Mouse (Mus musculus) left cerebral cortex, postnatal 10 days (tissue): Measurements from ENCODE around the gene Mrpl50. TPM values are rescaled to one million over a fixed set of nuclear protein-coding genes. Genes with fewer than 3 reads are reported as not detected.
"Not testable (repeated sequence)": the region's sequence is repeated elsewhere in the genome, so short reads cannot be mapped to it uniquely, and the experiment has no call there.

Experiments used
- DNase-seq, 2 experiments: peaks; one replicate each; pipeline ENCODE4 v3.0.0; 2021 to 2022; ENCODE audit warnings: low spot score in 2 of 2, mixed read lengths in 1 of 2; ENCODE audit errors: extremely low spot score in 1 of 2
- intact Hi-C: fragments of 180-260 bp; cut with DNase I; formaldehyde crosslinking; loops from one replicate; pipeline ENCODE4 v1.15.1; 2025
- total RNA-seq, 2 experiments: library from RNA; stranded (reverse); gene quantifications; 2 replicates each; pipeline ENCODE4 v1.2.3; 2021

Mrpl50 gene
- total RNA-seq, 2 experiments from 2014 or later = 33.3 to 34.1 TPM

DNA sequence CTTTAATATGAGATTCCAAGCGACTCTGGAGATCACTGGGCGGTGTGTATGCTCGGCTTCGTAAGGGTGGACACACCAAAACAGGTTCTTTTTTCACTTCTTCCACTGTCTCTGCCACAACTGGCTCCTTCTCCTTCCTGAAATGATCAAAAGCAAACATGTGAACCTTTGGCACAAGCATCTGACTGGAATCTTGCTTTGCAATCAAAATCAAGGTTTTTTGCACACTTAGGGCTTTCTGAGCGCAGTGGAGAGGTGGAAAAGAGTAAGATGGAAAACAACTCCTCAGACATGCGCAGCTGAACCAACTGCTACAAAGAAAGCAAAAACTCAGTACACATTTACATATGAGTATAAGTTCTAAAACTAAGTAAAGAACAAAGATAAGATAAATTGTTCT, 6.5 kb downstream of the Mrpl50 start:
- intact Hi-C loops = no loop called here

DNA sequence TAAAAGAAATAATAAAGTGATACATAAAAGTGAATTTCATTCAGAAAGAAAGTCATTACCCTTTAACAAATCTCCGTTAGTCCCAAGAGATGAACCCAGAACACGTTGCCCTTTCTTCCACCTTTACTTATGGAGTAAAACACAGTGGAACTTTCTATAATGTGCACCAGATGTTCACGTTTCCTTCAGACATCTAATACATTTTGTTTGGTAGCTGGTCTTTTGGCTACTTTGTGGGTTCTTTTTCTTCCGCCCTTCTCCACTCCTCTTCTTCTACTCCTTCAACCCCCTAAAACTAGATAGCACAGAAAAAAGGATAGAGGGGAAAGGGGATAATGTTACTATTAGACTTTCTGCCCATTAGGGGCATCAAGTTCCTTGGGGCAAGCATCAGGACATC, 8.3 kb downstream of the Mrpl50 start:
- intact Hi-C loops = no loop called here
- DNase-seq = no peak

More for the DNA sequence above, 6.5 kb downstream of the Mrpl50 start:
- DNase-seq = no peak

DNA sequence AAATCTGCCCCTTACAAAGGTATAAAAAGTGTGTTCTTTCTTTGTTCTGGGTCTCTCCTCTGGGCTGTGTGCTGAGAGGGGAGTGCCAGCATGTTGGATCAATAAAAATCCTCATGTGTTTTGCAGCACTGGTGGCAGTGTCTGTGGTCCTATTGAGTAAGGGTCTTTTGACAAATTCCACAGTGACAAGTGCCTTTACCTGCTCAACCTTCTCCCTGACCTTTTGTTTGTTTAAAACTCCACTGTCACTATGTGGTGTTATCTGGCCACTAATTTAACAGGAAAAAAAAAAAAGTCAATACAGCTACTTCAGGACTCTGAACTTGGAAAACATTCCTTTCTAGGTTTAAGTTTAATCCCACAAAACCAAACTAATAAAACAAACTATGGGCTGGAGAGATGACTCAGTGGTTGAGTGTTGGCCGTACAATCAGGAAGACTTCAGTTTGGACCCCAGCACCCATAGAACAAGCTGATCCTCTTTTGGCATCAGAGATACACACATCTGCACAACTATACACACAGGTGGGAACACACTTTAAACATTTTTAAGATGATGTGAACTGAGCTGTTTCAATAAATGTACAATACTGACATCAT, 10.6 kb downstream of the Mrpl50 start:
- DNase-seq, intact Hi-C loops: not testable (repeated sequence)

DNA sequence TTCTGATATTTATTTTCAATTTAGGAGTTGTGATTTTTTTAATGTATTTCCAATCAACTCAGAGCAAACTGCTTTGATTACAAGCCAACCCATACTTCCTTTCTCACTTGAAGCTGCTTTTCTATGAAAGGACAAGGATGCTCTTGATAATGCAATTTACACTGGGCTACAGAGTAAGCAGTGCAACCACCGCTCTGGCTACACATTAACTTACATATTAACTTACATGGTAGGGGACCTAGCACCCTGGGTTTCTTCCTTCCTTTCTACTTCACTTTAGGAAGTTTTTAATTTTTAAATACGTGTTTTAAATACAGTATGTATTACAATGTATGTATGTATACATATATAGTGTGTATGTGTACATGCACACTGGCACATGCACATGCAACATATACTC, 11.7 kb downstream of the Mrpl50 start:
- intact Hi-C loops = no loop called here
- DNase-seq = no peak

DNA sequence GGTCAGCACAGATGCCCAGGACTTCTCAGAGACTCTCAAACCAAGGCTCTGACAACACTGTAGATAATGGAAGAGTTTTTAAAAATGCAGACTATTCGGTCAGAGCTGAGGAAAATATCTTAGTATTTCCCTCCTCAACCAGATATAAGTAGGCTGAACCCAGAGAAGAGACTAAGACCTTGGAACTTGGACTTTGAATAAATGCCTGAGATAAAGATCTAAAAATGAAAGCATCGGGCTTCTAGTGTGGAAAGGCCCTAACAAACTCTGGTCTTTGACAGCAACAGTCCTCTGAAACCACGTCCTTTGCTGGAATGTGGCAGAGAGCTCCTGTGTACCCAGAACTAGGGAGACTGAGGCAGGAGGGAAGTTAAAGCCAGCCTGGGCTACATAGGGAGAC, 14.5 kb downstream of the Mrpl50 start, which contains the start of gene Baat:
Gene Baat, minus strand, starts transcription at position 172 of the 400 bp plus-strand sequence.
- no peak for DNase-seq
- intact Hi-C loops = no loop called here

DNA sequence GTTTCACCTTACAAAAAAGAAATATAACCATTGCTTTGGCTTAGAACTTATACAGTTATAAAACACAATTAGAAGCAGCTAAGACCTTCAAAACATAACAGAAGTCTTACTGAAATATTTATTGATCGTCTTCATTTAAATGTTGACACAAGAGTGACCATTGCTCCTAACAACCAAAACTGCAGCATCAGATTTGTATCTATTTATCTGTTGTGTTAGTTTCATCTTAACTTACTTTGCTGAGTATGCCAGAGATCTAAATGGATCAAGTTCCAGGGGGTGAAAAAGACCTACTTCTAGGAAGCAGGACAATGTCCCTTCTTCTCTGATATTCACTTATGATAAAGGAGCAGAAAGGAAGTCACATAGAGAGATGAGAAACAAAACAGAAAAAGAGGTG, 17.3 kb downstream of the Mrpl50 start:
- intact Hi-C loops = no loop called here
- no peak for DNase-seq

DNA sequence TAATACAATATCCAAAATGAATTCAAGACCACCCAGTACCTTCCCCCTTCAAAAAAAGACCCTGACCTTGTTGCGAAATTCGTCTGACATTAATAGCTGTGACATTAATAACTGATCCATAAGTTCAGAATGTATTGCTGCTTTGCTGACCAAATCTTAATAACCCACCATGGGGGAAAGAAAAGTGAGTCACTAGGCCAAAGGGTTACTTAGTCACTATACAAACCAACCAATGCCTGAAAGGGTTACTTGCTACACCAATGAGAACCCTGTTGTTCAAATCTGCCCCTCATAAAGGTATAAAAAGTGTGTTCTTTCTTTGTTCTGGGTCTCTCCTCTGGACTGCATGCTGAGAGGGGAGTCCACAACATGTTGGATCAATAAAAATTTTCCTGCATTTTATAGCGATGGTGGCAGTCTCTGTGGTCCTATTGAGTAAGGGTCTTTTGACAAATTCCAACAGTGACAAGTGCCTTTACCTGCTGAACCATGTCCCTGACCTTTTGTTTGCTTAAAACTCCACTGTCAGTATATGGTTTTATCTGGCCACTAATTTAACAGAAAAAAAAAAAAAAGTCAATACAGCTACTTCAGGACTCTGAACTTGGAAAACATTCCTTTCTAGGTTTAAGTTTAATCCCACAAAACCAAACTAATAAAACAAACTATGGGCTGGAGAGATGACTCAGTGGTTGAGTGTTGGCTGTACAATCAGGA, 34.8 kb downstream of the Mrpl50 start:
- intact Hi-C loops, DNase-seq: not testable (repeated sequence)

DNA sequence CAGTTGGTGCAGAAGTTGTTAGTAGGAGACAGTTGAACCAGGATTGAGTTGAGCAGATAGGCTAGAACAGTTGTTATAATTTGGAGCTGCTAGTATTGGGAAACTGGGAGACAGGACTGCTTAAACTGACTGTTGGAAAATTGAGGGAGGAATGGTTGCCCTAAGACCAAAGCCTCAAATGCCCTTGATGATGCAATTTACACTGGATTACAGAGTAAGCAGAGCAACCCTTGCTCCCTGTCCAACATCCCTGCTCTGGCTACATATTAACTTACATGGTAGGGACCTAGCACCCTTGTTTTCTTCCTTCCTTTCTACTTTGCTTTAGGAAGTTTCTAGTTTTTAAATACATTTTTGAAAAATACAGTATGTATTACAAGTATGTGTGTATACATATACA, 35.5 kb downstream of the Mrpl50 start:
- intact Hi-C loops = no loop called here
- DNase-seq = no peak

DNA sequence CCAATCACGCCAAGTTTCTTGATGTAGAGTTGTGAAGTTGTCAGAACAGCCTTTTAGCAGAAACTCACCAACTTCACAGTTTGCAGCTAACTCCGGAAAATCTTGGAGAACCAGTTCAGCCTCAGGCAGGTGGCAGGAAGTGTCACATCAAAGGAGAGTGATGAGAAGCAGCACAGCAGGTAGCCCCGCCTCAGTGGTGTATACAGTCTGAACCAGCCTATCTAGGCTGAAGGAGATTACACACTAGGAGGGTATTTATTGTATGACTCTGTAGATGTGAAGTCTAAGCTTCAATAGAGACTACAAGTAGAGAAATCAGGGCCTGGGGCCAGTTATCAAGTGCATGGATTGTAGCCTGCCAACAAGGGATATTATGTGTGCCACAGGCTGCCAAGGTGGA, 40.0 kb downstream of the Mrpl50 start:
- intact Hi-C loops = no loop called here

DNA sequence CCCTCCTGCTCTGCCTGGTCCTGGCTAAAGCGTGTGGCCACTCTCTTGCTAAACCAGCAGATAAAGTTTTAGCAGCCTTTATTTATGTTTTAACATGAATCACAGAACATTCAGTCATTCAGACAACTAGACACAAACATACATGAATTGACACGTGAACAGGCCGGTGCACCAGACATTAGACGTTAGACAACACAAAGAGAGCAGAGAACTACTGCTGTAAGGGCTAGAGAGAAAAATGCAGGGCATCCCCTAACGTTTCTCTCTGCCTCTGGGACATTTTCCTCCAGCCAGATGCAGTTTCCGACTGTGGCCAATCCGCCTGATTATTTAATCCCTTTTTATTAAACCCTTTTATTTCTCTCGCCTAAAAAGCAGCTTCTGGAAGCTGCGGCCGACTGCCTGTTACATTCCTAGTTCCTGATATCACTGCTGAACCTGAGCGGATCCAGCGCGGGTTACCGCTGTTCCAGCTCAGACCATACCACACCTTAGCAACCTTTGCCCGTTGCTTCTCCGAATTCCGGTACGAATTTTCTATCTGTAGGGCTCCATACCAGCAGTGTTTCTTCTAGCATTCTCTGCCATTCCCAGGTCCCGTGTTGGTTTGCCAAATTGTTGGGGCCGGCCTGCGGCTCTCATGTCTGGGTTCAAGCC, 40.7 kb downstream of the Mrpl50 start:
- DNase-seq = no peak
- intact Hi-C loops = no loop called here

More for the DNA sequence above, 40.0 kb downstream of the Mrpl50 start:
- peak in 1 of 2 experiments; percentile 52 for DNase-seq

DNA sequence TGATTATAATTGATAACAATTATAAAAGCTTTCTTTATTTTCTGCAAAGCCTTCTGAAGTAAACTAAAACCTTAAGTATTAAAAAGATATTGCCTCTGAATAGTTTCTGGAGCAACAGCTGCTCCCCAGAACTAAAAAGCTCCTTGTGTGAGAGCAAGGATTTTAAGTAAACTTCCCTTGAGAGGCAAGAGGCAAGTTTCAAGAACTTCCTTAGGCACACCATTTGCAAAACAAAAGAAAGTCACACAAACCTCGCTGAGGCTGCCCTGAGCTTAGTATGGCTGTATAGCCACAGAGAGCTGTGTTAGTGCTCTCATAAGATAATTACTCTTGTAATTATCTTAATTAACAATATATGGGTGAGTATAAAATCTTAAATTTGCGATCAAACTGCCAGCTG, 41.9 kb downstream of the Mrpl50 start:
- DNase-seq, intact Hi-C loops: not testable (repeated sequence)

DNA sequence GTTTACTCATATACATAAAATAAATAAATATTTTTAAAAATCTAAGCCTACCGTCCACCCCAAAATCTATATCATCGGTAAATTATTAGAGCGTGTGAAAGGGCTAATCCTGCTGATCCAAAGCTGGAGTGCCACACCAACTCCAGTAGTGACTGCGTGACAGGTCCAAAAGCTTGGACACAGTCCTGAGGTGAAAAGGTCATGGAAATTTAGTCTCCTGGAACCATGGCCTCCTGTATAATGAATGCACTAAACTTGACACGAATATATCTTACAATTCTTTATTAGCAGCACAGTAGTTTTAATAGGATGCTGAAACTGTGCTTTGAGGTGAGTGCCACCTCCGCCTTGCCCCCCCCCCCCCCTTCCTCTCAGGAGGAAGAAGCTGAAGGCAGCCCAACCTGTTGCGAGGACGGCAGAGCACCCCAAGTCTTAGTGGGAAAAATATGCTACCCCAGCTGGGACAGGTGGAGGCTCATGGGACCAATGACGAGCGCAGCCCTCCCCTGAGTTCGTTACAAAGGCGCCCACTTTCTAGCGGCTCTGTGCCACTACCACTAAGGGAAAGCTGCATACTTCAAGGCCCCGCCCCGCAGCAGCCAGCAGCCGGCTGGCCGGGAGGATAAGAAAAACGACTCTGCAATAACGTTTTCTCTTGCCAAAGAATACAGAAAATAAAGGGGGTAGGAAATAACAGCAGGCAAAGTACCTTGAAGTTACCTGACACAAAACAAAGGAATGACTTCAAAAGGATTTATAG, 42.6 kb downstream of the Mrpl50 start:
- intact Hi-C loops = no loop called here
- peak in 1 of 2 experiments; percentile 72 for DNase-seq

DNA sequence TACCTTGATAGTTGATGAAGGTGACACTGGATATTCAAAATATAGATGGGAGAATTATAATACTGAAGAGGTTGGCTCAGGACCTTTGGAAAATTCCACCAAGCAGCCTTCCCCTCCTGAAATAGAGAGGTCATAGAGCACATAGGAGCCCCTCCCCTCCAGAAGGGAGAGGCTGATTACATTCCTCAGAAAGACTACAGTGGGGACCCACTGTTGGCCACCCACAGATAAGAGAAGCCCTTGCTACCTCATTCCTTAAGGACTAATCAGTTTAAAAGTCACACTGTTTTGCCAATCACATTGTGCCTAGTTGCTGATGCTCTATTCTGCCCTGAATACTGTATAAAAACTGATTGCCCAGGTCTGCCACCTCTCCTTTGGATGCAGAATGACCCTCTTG, 46.3 kb downstream of the Mrpl50 start:
- DNase-seq = no peak
- intact Hi-C loops = no loop called here

DNA sequence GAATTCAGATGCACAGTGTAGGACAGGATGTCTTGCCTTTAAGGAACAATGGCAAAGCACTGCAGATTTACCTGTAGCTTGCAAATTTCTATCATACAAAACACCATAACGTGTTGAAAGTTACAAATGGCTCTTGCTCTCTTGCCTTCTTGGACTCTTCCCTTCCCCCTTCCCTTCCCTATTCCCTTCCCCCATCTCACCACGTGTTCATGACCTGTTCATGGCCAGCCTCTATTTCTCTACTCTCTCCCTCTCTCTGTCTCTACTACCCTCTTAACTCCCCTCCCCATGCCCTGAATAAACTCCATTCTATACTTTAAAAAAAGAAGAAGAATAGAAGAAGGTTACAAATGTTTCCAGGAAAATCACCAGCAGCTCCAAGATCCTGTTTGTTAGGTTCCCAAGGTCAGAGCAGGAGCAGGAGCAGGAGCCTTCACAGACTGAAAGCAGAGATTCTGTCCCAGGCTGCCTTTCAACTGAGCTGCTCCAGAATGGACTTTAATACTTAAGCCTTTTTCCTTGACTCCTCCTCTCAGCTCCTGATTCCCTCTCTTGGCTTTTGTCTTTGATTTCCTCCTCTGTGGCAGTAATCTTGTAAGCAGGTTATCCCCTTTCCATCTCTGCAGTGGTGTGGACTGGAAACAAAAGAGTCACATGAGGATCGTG, 47.3 kb downstream of the Mrpl50 start, which contains the start of gene Acnat1:
Gene Acnat1, minus strand, starts transcription at position 478 of the 666 bp plus-strand sequence.
- intact Hi-C loops = no loop called here
- no peak for DNase-seq

DNA sequence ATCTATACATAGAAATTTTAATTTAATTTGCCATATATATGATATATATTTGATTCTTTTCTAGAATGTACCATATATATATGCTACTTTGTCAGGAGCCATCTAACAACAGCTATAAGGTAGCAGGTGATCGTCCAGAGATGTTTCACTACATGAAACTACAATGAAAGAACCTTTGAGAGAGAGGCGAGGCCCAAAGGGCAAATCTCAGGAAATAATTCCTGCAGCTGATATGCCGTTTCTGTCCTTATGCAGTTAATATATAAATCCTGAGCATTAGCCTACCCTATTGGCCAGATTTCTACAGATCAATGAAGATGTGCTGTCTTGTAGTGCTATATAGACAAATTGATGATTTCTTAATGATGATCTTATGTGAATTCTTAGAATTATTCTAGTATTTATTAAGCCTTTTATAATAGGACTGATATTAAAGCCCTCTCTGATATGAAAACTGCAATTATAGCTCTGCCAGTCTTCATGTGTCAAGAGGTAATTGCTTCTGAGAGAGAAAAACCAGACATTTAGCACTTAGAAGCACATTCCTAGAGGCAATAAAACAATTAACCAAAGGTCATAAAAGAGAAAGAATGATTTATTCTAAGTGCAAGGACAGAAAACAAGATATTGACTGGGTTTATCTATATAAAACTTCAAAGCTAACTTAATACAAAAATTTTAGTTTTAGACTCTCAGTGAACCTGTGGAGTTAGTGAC, 51.3 kb downstream of the Mrpl50 start:
- DNase-seq = no peak
- intact Hi-C loops = no loop called here

DNA sequence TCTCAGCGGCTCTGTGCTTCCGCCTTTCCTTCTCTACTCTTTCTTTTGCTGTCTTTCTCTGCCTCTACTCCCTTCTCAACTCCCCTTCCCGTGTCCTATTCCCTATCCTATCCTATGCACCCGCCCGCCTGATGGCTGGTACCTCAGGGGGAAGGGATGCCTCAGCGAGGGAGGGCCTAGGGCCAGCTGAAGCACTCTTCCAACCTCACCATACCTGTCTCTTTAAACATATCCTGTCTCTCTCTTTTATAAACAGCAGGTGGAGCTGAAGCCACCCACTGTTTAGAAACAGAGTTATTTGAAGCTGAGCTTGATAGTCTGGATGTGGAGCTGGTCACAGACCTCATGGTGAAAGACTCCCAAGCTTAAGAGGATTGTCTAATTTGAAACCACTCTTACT, 53.5 kb downstream of the Mrpl50 start:
- intact Hi-C loops = no loop called here
- no peak for DNase-seq
